Mouse (Mus musculus) limb, embryonic 10.5 days (tissue): ENCODE data around the gene Fam53a. TPM values are rescaled to one million over a fixed set of nuclear protein-coding genes. Genes with fewer than 3 reads are reported as not detected.

Experiments used
- DNase-seq: peaks from one replicate; pipeline ENCODE4 v3.0.0-alpha.2; 2017; ENCODE audit warnings: low spot score
- H3K27ac ChIP-seq: fragments of 300-500 bp; sonication (generic); 2 replicates; pipeline ENCODE4 v1.5.1; 2016; ENCODE audit warnings: mild to moderate bottlenecking
- H3K27me3 ChIP-seq: fragments of 300-500 bp; sonication (generic); 2 replicates; pipeline ENCODE4 v1.6.1; 2016; ENCODE audit warnings: low read depth, mild to moderate bottlenecking; ENCODE audit not compliant: poor library complexity, severe bottlenecking
- H3K36me3 ChIP-seq: fragments of 300-500 bp; sonication (generic); 2 replicates; pipeline ENCODE4 v1.6.1; 2016; ENCODE audit warnings: mild to moderate bottlenecking, moderate library complexity
- H3K4me1 ChIP-seq: fragments of 300-500 bp; sonication (generic); 2 replicates; pipeline ENCODE4 v1.6.1; 2016
- H3K4me3 ChIP-seq: fragments of 300-500 bp; sonication (generic); 2 replicates; pipeline ENCODE4 v1.5.1; 2016; ENCODE audit warnings: mild to moderate bottlenecking, moderate library complexity
- H3K9me3 ChIP-seq: fragments of 300-500 bp; sonication (generic); replicated peaks from 2 replicates; pipeline ENCODE4 v1.6.1; 2016; ENCODE audit warnings: mild to moderate bottlenecking
- WGBS: fragments of 180-500 bp; shearing (Covaris S2); methylation state at CpG from one replicate; pipeline ENCODE4 v1.1.7; 2016; 5-methylcytosine and 5-hydroxymethylcytosine counted together
- polyA plus RNA-seq: library from polyadenylated mRNA; unstranded; fragments of >200 nt; fragmentation: Nextera tagmentation; extraction: Ambion mirVana; gene quantifications from 2 replicates; pipeline ENCODE4 v1.2.1, GENCODE M21; 2016

The Fam53a gene
- 78.8 and 81.4 TPM in 2 replicates for polyA plus RNA-seq

- Histone ChIP-seq H3K27ac (peak within 1 kb of the TSS; percentile 91), H3K36me3 (peaks cover 15% of the 10 kb centered on the region), H3K9me3 (no peaks in the 10 kb centered on the region), H3K4me1 (peaks cover 26% of the 10 kb centered on the region), H3K27me3 (no peaks in the 10 kb centered on the region), H3K4me3 (peak within 1 kb of the TSS; percentile 76)
- under 1% methylated on average over 97 of the region's 99 CpGs for WGBS
- DNase-seq, result peak; percentile 100
These were observed at the start of gene Fam53a, which contains the start of gene Gm9903 for GRCm38 (mm10) chr5:33629301-33629987. Gene Fam53a, minus strand, starts transcription at chr5:33629635. Gene Gm9903, plus strand, starts transcription at chr5:33629925.

GRCm38 (mm10) chr5:33678244-33678643 lies 48.8 kb upstream of the Fam53a start:
- no peak for DNase-seq
- Histone ChIP-seq H3K9me3 (no peaks in the 10 kb centered on the region), H3K4me3 (no peak overlapping the region), H3K27me3 (no peaks in the 10 kb centered on the region), H3K36me3 (peaks cover 14% of the 10 kb centered on the region), H3K27ac (no peak overlapping the region), H3K4me1 (peaks cover 18% of the 10 kb centered on the region)
- 87% methylated on average over 5 of the region's 5 CpGs for WGBS

GRCm38 (mm10) chr5:33675964-33676363 lies 46.5 kb upstream of the Fam53a start:
- no peaks in the 10 kb centered on the region for H3K9me3 ChIP-seq
- DNase-seq, result peak; percentile 76
- H3K36me3 ChIP-seq, result peaks cover 37% of the 10 kb centered on the region
- no peak overlapping the region for H3K27ac ChIP-seq
- H3K4me1 ChIP-seq, result peaks cover 11% of the 10 kb centered on the region
- 0% methylated on average over 1 of the region's 1 CpGs for WGBS
- H3K27me3 ChIP-seq, result no peaks in the 10 kb centered on the region
- no peak overlapping the region for H3K4me3 ChIP-seq

- no peaks in the 10 kb centered on the region for H3K27me3 ChIP-seq
- no peak for DNase-seq
- no peak overlapping the region for H3K27ac ChIP-seq
- peaks cover 52% of the 10 kb centered on the region for H3K36me3 ChIP-seq
- H3K9me3 ChIP-seq, result no peaks in the 10 kb centered on the region
- H3K4me1 ChIP-seq, result 0 out of 2 replicates have a peak, but pooled peaks cover 10% of the 10 kb centered on the region
- WGBS, result 86% methylated on average over 3 of the region's 3 CpGs
- no peak overlapping the region for H3K4me3 ChIP-seq
These were observed 45.0 kb upstream of the Fam53a start for GRCm38 (mm10) chr5:33674439-33674838.

GRCm38 (mm10) chr5:33671659-33672058 lies 42.2 kb upstream of the Fam53a start:
- Histone ChIP-seq H3K4me3 (no peak overlapping the region), H3K36me3 (peaks cover 80% of the 10 kb centered on the region)

GRCm38 (mm10) chr5:33668223-33668622 lies 38.8 kb upstream of the Fam53a start:
- H3K9me3 ChIP-seq, result no peaks in the 10 kb centered on the region
- DNase-seq, result no peak
- H3K27ac ChIP-seq, result no peak overlapping the region
- no peak overlapping the region for H3K4me3 ChIP-seq
- H3K36me3 ChIP-seq, result peaks cover 98% of the 10 kb centered on the region
- H3K4me1 ChIP-seq, result no peaks in the 10 kb centered on the region
- no peaks in the 10 kb centered on the region for H3K27me3 ChIP-seq

More at GRCm38 (mm10) chr5:33671659-33672058, 42.2 kb upstream of the Fam53a start:
- Histone ChIP-seq H3K9me3 (no peaks in the 10 kb centered on the region), H3K4me1 (0 out of 2 replicates have a peak, but pooled peaks cover 6% of the 10 kb centered on the region), H3K27ac (no peak overlapping the region), H3K27me3 (no peaks in the 10 kb centered on the region)
- 87% methylated on average over 5 of the region's 5 CpGs for WGBS
- no peak for DNase-seq

- DNase-seq, result no peak
- H3K27me3 ChIP-seq, result no peaks in the 10 kb centered on the region
- peak overlapping the region; percentile 94 for H3K27ac ChIP-seq
- 0% methylated on average over 26 of the region's 26 CpGs for WGBS
- no peaks in the 10 kb centered on the region for H3K9me3 ChIP-seq
- H3K36me3 ChIP-seq, result peaks cover 59% of the 10 kb centered on the region
- peak overlapping the region; percentile 77 for H3K4me3 ChIP-seq
- H3K4me1 ChIP-seq, result peaks cover 38% of the 10 kb centered on the region
These were observed 29.2 kb upstream of the Fam53a start for GRCm38 (mm10) chr5:33658664-33659050.

- peak within 1 kb of the TSS; percentile 77 for H3K4me3 ChIP-seq
- DNase-seq, result peak; percentile 98
- H3K27me3 ChIP-seq, result no peaks in the 10 kb centered on the region
- H3K4me1 ChIP-seq, result peaks cover 43% of the 10 kb centered on the region
- H3K36me3 ChIP-seq, result peaks cover 60% of the 10 kb centered on the region
- WGBS, result under 1% methylated on average over 60 of the region's 60 CpGs
- H3K9me3 ChIP-seq, result no peaks in the 10 kb centered on the region
- peak within 1 kb of the TSS; percentile 94 for H3K27ac ChIP-seq
These were observed 28.6 kb upstream of the Fam53a start, which contains the start of the genes Tacc3 and Tmem129 for GRCm38 (mm10) chr5:33657787-33658663. Gene Tacc3, plus strand, starts transcription at chr5:33658128. Gene Tmem129, minus strand, starts transcription at chr5:33658416.

- H3K36me3 ChIP-seq, result peaks cover 53% of the 10 kb centered on the region
- no peak for DNase-seq
- peak overlapping the region; percentile 77 for H3K4me3 ChIP-seq
- H3K9me3 ChIP-seq, result no peaks in the 10 kb centered on the region
- under 1% methylated on average over 32 of the region's 32 CpGs for WGBS
- no peaks in the 10 kb centered on the region for H3K27me3 ChIP-seq
- H3K4me1 ChIP-seq, result peaks cover 48% of the 10 kb centered on the region
- peak overlapping the region; percentile 94 for H3K27ac ChIP-seq
These were observed 27.9 kb upstream of the Fam53a start for GRCm38 (mm10) chr5:33657251-33657786.

GRCm38 (mm10) chr5:33656739-33657138 lies 27.3 kb upstream of the Fam53a start:
- H3K36me3 ChIP-seq, result peaks cover 48% of the 10 kb centered on the region
- DNase-seq, result no peak
- H3K9me3 ChIP-seq, result no peaks in the 10 kb centered on the region
- H3K27ac ChIP-seq, result peak overlapping the region; percentile 94
- WGBS, result 38% methylated on average over 1 of the region's 1 CpGs
- H3K4me1 ChIP-seq, result peaks cover 48% of the 10 kb centered on the region
- H3K27me3 ChIP-seq, result no peaks in the 10 kb centered on the region
- peak overlapping the region; percentile 77 for H3K4me3 ChIP-seq

- 91% methylated on average over 10 of the region's 10 CpGs for WGBS
- Histone ChIP-seq H3K4me3 (no peak overlapping the region), H3K9me3 (no peaks in the 10 kb centered on the region), H3K4me1 (peaks cover 51% of the 10 kb centered on the region), H3K27me3 (no peaks in the 10 kb centered on the region), H3K27ac (no peak overlapping the region), H3K36me3 (peaks cover 36% of the 10 kb centered on the region)
- DNase-seq, result no peak
These were observed 25.9 kb upstream of the Fam53a start for GRCm38 (mm10) chr5:33655251-33655840.

- no peak overlapping the region for H3K27ac ChIP-seq
- no peaks in the 10 kb centered on the region for H3K27me3 ChIP-seq
- 94% methylated on average over 13 of the region's 13 CpGs for WGBS
- H3K4me1 ChIP-seq, result peaks cover 48% of the 10 kb centered on the region
- H3K4me3 ChIP-seq, result no peak overlapping the region
- DNase-seq, result no peak
- H3K36me3 ChIP-seq, result peaks cover 40% of the 10 kb centered on the region
- no peaks in the 10 kb centered on the region for H3K9me3 ChIP-seq
These were observed 25.0 kb upstream of the Fam53a start for GRCm38 (mm10) chr5:33654424-33654823.
